Mouse (Mus musculus) heart, adult 10 weeks (tissue): ENCODE results near the gene B4galt1. TPM values are rescaled to one million over a fixed set of nuclear protein-coding genes. Genes with fewer than 3 reads are reported as not detected.

Source experiments
- polyA plus RNA-seq: library from polyadenylated mRNA; stranded (reverse); fragments of 350-450 nt; fragmentation: Illumina TruSeq; extraction: RNeasy Lipid Tissue Mini Kit (QIAGEN cat#74804); gene quantifications from one replicate; pipeline ENCODE4 v1.2.3, GENCODE M21; 2014; ENCODE audit warnings: low read depth, low replicate concordance

Gene B4galt1
- 59.1 TPM for polyA plus RNA-seq

DNA sequence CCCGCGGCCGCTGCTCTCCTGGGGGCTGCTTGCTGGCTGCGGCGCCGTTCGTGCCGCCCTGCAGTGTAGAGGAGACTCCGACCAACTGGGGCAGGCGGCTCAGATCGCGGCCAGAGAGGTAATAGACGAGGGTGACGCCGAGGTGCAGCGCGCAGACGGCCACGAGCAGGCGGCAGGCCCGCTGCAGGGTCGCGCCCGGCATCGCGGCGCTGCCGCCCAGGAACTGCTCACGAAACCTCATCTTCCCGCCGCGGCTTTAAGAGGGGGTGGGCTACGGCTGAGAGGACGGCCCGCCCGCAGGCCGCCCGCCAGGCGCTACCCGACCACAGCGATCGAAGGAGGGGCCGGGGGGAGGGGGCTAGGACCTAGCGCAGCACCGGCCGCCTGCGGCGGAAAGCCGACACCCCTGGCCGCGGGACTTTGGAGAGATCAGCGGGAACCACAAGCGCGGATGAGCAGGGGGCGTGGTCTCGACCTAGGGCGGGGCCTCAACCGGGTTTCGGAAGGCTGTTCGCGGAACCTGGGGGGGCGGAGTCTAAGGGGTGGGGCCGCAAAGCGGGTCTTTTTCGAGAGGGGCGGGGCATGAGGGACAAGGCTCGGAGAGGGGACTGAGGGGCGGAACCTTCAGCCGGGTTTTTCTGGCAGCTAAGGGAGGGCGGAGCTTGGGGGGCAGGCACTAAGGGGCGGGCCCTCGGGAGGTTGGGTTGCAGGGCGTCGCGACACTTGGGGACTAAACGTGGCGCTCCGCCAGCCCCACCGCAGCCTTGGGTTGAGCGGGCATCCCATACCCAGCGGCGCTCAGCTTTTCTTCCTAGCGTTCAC lies at the start of gene B4galt1:
TSS of gene B4galt1 (minus strand) at position 441 of the 822 bp plus-strand sequence.

DNA sequence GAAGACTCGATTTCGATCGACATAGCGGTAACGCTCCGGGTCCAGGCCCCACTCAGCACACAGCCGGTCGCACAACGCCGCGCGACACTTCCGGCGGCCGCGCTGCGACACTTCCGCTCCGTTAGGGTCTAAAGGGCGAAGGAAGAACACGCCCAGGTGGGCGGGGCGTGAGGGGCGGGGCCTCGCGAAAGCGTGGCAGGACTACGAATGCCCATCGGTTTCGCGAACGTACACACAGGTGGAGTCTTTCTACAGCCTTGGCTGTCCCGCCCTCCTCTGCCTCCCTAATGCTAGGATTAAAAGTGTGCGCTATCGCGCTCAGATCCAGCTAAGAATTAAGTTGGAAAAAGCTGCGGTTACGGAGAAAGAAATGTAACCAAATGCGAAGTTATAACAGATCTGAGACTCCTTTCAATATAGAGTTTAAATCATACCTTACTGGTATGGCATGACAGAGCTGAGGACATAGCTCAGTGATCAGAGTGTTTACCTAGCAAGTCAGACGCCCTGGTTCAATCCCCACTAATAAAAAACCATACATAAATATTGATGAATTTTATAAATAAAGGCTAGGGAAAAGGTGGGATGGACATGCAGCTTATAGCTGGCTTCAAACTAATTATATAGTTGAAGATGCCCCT lies 95.9 kb downstream of the B4galt1 start, which contains the start of gene Smu1:
TSS of gene Smu1 (minus strand) at position 144 of the 641 bp plus-strand sequence.

Other genes with a start within 250 kb of the B4galt1 start
- 18.2 TPM for gene Aptx, start 150.8 kb downstream of the B4galt1 start, polyA plus RNA-seq
- 116 TPM for gene Dnaja1, start 131.9 kb downstream of the B4galt1 start, polyA plus RNA-seq
- 45.5 TPM for gene Smu1, start 96.1 kb downstream of the B4galt1 start, polyA plus RNA-seq
- gene Spink4, start 66.0 kb upstream of the B4galt1 start, polyA plus RNA-seq: 1.9 TPM
- 286 TPM for gene Bag1, start 94.3 kb upstream of the B4galt1 start, polyA plus RNA-seq
- 49.8 TPM for gene Chmp5, start 94.4 kb upstream of the B4galt1 start, polyA plus RNA-seq
- 29.4 TPM for gene Nfx1, start 116.9 kb upstream of the B4galt1 start, polyA plus RNA-seq
- gene Aqp7, start 194.1 kb upstream of the B4galt1 start, polyA plus RNA-seq: 19.4 TPM
- gene Aqp3, start 244.2 kb upstream of the B4galt1 start, polyA plus RNA-seq: not detected